Mouse (Mus musculus) adrenal gland, adult (tissue): Measurements from ENCODE around the gene Ebf1.

Source experiments
- DNase-seq, 2 experiments: peaks; one replicate each; pipeline ENCODE4 v3.0.0; 2022 to 2023; ENCODE audit warnings: low spot score in 1 of 2; ENCODE audit not compliant: inconsistent age in 2 of 2

Ebf1 gene

DNA sequence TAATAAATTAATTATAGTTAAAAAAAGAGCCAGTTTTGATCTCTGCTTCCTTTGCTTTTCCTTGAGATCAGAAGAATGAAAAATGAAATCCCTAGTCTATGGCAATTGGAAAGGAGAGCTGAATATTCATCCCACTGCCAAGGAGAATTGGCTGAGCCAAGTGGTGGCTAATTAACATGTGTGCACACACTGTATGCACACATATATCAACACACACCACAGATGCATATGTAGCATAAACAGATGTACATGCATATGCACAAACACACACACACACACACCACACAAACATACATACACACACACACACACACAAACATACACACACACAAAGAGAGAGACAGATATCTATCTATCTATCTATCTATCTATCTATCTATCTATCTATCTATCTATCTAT lies 205.2 kb downstream of the Ebf1 start:
- no peak for DNase-seq

DNA sequence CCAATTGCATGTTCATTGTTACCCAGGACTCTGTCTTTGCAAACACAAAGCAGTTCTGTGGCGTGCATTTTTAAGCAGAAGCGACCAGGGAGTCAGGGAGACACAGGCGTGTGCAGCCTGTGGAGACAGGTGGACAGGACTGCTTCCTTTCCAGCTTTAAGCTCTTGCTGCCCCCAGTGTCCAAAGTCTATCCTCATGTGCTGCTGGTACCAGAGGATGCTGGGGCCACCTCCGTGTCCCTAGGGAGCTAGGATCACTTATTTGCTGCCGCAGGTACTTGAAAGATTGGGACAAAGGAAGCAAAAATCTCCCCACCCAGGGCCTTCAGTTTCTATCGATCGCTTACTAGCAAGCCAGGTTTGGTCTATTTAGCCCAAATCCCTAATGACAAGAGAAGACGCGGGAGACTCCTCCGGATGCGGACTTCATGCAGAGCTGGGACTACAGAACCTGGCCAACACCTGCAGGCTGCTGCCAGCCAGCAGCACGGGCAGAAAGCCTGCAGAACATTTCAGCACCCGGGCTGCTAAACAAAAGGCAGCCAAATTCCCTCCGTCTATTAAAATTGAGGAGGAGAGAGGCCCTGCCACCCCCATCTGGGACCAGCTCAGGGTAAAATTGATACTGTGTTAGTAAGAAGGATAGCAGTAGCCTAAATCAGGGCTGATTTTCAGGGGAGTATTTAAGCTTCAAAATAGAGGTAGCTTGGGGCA lies 215.3 kb downstream of the Ebf1 start:
- DNase-seq, result no peak

DNA sequence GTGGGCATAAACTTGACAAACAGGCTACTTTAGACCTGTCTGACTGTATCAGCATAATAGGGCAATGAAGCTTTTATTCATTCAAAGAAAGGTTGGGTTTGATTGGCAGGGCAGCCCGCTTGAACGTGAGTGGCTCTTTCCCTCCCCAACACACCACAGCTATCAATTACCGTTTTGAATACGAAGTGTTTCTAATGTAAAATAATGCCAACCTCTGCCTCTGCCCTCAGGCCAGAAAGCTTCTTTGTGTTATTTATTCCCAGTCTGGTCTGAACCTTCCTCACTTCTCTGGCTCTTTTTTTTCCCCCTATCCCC lies 215.8 kb downstream of the Ebf1 start:
- no peak for DNase-seq

DNA sequence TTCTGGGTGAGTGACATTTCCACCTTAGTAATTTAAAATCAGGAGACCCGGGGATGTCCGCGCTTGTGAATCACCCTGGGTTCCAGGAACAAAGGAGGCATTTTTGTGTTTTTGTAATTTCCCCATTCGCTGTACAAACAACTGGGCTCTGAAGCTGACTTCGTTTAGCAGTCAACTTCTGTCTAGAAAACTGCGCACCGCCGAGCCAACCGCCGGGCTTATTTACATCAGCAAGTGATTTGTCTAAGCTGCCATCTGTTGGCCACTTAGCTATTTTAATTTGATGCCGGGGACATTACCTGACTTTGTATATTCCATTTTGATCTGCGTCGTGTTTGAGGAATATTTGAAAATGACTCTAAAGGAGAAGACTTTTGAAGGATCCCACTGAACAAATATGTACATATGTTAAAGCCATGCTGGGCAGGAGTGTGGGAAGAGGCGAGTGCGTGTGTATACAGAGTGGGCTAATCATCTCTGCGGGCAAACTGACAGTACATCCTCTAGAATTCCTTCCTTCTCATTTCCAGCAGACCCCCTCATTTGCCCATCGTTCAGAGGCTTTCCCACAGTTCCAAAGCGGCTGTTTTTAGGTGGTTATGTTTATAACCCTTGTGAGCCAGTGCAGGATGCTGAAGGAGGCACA lies 216.4 kb downstream of the Ebf1 start:
- no peak for DNase-seq

DNA sequence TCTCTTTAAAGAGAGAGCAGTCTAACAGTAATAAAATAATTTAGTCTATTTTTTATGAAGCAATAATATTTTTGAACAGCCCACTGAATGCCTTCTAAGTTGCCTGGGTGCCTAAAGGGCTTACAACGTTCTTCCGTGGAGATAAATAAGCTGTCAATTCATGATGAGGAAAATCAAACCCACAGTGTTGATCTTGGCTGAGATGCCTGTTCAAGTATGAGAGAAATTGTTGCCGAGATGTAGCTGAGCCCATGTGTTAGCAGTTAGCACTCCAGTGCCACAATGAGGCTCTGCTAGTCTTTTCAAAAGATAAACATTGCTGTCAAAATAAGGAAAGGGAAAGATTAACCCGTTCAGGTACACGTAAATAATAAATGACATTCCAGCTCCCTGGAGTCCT lies 218.0 kb downstream of the Ebf1 start:
- no peak for DNase-seq

DNA sequence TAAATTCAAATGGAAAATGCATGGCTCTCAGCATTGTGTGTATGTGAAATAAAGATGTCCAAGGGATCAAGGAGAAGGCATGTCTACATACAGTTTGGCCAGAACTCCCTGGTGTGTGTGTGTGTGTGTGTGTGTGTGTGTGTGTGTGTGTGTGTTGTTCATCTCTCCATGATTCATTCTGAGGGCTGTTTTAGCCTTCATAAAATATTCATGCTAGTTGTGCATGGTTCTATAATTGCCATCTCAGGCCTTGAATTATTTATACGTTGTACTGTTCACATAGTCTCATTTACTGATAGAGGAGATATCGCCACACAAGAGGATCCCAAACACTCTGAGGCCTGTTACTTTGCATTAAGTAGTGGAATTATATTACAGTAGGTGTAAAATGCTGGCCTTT lies 220.5 kb downstream of the Ebf1 start:
- DNase-seq, result no peak

DNA sequence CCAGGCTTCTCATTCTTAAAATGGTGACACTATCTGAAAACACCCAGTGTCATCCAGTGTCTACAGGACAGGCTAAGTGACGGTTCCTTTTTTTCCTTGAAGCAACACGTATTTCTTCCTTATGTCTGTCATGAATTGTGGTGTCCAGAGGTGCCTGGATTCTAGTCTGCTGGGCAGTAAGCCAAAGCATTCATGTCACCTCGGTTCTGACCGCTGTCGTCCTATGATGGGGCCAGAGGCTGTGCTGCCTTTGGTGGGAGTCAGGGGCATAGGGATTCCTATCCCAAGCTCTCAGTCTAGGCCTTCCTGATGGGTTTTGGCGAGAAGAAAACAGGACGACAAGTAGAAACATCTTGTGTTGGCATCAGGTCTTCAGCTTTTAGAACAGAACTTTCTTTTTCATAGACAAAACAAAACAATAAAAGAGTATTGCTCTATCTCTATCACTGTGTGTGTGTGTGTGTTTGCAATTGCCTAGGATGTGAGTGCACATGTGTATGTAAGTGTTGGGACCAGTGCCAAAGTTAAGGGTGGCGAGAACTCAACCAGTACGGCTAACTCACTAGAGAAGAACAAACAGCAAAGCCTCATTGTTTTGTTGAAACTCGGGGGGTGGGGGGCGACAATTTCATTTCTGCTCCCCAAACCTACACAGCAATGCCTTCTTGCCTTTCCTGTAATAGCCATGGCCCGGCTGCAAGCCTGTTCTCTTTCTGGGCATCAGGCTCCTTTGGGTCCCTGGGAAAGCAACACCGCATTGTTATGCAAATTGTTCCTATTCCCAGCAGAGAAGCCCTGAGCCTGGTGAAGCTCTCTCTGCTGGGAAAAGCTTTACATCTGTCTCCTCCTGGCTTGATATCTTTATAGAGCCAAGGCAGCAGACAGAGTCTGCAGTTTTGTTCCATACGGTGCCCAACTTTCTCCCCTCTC lies 224.3 kb downstream of the Ebf1 start:
- no peak for DNase-seq

DNA sequence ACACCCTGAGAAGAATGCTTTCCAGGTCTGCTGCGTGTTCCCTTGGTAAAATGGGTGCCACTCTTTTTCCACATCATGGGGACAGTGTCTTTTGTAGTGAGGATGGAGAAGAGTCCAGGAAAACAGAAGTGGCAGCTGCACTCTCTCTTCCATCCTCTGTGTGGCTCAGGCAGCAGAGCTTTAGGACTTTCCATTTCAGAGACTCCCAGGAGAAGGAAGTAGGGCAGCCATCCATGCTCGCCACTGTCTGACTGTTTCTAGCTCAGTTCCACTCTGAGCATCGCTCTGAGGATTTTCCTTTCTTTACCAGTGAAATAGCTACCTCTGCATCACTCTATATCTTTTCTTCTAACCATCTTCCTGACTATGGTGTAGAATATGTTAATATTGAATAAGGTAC lies 234.8 kb downstream of the Ebf1 start:
- DNase-seq, result no peak

DNA sequence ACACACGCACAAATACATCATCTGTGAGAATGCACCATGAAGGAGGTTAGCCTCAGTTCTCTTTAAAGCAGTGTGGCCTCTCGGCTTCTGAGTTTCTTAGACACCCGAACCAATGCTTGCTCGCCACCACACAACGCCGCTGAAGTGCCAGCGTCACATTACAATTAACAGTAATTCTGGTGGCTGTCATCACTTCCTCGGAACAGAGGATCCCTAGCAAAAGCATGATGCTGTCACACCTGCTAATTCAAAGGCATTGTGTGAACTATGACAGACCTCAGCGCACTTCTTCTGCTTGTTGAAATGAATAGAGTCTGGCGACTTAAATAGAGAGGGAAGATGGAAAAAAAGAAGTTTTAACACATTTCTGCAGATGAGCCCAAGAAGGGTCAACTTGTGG lies 235.8 kb downstream of the Ebf1 start:
- no peak for DNase-seq

DNA sequence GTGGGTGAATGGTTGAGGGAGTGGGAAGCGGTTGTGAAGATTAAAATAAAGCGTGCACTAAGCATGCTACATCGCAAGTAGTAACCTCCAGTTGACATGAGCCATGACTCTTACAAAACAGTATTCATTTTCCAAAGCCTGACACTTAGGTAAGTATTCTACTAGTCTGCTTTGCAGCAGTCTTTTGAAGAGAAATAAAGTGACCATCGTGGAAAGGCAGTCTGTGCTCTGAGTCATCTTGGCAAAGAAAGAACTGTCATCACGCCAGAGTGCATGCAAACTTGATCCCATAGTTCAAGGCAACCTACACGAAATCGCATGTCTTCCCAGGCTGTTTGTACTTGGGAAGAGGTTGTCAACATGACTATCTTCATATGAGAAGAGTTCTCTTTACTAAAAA lies 237.4 kb downstream of the Ebf1 start:
- DNase-seq, result peak; percentile 86 to 94

DNA sequence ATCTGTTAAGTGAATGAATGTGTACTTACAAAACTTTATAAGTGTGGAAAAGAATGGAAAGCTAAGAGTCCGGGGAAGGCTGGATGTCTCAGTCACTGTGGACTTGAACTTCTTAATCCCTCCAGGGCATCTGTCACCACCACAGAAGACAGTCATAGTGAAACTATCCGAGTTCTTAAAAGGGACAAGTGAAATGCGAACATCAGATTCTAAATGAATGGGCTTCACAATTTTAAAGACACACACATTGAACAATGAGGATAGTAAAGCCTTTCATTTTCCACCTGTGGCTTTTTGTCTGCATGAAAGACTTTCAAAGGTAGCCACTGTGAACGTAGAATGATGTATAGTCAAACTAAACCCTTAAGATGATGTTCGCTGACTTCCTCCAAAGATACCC lies 244.0 kb downstream of the Ebf1 start:
- no peak for DNase-seq

DNA sequence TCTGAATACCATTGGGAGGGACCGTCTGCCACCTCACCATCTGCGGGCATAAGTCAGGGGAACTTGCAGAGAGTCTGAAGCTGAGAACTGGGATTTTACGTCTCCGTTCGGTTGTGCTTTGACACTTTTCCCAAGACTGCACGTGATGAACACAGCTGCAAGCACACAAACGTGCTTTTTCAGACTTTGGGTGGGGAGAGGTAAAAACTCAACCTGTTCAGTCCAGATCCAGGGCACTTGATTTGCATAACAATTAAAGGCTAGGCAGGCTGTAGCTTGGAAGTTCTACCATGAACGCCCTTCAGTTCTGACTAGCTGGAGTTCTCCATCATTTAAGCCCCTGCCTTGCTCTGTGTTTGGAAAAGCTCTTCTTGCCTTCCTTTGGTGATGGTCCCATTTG lies 246.8 kb downstream of the Ebf1 start:
- no peak for DNase-seq

DNA sequence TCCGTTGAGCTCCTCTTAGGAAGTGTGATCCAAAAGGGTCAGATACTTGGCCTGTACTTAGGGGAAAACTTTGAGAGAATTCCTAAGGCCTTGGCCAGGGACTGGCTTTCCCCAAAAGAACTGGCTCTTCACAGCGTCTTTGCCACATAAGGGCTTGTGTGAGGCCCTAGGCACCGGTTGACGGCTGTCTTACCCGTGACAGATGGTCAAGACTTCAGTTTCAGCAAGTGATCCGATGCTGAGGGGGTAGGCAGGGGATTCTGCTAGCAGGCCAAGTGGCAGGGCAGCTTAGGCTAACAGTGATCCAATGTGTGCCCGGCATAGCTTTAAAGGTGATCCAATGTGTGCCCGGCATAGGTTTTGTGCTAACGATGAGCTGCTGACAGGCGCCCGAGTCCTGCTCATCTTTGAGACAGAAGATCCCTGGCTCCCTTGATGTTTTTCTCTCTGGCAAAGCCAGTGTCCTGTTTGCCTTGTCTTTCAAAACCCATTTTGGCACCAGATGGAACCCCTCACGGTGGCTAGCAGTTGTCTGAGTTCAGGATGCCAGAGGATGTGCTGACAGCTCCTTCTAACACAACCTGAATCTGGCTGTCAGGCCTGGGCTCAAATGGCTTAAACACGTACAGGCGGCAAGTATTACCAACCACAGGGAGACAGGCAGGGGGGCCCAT lies 249.5 kb downstream of the Ebf1 start:
- DNase-seq, result no peak

DNA sequence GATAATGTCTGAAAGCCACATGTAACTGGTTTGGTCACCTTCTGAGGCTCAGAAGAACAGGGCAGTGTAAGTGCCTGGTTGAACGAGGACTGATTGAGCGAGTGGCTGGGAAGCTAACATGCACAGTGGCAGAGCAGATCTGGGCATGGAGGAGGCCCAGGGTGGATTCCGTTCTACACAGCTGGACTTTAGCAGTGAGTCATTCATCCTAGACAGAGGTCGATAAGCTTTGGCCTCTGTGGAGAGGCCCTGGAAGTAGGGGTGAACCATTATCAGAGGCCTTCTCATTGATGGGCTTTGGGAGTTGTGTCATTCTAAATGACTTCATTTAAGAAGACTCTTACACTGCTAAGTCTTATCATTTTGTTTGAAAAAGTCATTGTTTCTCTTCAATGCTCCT lies 250.3 kb downstream of the Ebf1 start:
- no peak for DNase-seq

DNA sequence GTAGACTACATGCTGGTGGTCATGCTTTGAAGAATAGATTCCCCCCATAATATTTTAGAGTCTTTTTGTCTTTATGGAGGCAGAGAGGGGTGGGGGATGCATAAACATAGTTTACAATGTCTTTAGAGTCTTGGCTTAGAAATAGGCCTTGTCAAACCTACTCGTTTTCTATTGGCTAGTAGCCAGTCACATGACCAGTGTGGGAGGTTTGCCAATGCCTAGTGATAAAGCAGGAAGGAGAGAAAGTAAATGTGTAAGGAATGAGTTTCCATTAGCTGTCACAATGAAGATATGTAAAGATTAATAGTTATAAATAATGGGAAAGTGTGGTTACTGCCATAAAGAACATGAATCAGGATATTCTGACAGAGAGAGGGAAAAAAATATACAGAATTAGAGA lies 256.8 kb downstream of the Ebf1 start:
- no peak for DNase-seq

DNA sequence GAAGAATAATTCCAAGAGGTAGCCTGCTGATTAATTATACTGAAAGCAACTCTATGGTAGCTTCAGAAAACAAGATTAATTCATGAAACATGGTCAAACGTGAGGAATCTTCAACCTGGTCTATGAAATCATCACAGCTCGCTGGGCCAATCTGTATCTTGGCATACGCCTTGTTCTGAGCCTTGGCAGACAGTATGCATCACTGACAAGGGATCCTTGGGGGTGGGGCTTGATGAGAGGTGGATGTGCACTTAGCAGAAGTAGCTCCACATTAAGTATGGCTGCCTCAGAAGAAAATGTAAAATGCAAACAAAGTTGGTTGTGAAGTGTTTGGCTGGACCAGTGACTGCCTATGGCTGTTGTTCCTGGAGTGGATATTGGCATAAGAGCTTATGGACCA lies 258.1 kb downstream of the Ebf1 start:
- no peak for DNase-seq

DNA sequence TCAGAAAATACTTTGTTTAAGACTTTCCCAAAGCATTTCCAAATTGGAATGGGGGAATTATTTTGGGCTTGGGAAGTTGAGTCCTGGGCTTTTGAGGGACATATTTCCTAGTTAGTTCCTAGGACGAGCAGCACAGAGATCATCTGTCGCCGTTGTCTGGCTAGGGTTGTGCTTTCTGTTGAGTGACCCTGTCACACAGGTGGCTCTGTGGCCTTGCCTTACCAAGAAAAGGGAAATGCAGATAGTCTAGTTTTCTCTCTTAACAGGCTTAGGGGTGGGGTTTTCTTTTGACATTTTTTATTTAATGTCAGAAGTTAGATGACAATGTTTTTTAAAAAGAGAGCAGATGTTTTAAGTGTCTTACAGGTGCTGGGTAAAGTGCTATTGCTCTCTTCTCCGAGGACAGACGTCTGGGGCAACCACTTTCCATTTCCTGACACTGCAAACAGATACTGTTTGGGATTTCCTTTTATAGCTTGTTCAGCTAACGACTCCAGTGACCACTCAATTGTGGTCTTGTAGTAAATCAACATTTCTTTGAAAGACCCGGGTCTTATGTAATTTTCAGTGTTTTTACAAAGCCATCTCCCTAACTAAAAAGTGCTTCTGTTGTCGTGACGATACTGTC lies 264.1 kb downstream of the Ebf1 start:
- DNase-seq, result no peak

DNA sequence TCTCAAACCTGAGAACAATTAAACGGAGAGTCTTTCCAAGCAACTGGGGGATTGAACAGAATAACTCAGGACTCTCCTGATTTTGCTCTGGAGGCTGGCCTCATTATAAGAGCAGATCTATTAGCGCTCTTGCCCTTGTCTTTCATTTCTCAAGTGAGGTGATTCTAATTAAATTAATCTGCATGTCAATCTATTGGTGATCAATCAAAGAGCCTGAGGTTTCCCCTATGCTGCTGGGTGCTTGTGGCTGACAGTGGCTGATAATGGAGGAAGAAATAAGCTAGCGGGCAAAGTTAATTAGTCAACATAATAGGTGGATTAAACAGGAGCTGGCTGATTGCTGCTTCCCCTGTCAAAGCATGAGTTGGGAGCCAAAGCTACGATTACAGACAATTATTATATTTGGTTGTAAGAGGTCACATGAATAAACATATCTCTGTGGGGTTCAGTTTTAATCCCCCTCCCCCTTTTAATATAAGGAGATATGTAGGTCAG lies 265.4 kb downstream of the Ebf1 start:
- DNase-seq, result no peak

DNA sequence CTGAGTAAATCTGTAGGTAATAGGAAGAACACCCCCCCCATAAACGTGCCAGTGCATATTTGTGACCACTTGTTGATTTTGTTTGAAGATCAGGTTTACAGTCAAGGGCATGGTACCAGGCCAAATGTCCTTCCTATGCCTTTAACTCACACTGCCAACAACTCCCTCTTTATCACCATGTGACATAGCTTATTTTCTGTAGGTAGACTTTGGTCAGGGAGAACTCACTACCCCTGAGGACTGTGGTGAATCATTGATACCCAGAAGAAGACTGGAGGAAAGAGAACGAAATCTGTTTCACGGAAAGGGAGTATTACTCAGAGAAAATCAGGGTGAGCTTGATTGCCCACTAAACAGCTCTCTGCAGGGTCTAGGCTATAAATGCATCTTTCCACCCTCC lies 267.2 kb downstream of the Ebf1 start:
- DNase-seq, result no peak

DNA sequence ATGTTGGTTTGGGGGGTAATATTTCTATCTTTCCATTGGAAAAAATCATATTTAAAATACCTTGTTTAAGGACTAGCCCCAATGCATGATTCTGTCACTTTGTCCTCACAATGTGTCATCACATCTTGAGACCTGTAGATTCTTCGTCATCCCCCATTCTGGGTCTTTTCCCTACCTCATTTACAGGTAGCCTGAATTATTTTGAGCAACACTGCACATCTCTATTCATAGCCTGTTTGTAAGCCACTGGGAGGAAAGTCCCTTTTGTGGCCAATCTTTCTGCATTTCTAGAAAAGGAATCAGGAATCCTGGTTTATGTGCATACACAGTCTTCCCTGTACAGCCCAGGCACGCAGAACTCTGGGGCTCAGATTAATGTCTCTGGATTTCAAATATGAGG lies 269.8 kb downstream of the Ebf1 start:
- DNase-seq, result no peak

DNA sequence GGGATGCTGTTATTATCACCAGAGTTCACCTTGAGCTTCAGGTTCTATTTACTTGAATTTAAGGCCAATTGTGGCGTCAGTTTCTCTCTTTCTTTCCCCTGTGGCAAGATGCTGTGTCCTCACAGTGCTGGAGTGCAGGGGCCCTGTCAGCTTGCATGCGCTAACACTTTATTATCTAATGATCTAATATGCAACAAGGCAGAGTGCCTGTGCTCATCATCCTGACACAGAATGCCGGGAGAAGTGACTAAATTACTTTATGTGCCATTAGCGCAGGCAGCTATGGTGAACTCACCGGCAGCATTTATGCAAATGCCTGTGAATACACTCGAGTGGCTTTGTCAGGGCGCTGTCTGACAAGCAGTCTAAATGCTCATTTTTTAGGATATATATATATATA lies 270.6 kb downstream of the Ebf1 start:
- no peak for DNase-seq
